Mouse (Mus musculus): ENCODE results near the gene Ttf1.

DNA sequence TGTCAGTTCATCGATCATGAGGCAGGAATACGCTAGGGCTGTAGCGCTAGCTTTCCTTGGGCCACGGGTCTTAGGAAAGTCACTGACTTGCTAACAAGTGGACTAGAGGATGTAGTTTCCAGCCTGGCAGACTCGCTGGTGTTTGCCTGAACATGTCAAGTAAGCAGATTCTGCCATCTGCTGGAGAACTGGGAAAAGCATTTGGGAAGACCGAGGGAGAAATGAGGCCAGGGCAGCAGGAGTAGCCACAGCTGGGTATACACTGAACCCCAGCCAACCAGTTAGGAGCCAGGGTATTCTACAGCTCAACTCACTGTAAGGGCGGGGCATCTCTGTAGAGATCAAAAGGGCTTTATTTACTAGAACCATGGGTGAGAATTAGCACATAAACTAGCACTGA is 6.3 kb downstream of the Ttf1 start:
- TF ChIP-seq GATA1 (IDR thresholded peaks at IDR 0.05; ENCODE audit: low read length), result no peak
- TF ChIP-seq TAL1 (IDR thresholded peaks at IDR 0.05; ENCODE audit: low read length), result no peak
